Mouse (Mus musculus) bone marrow, adult 2 months (tissue): ENCODE results near the gene Eif6.

Experiments
- CTCF ChIP-seq: fragments of 200-500 bp; IDR thresholded peaks from 2 replicates; pipeline ENCODE4 v1.5.1; 2011; ENCODE audit warnings: low read length, control low read depth; ENCODE audit not compliant: control insufficient read depth, insufficient read depth
- POLR2A ChIP-seq: fragments of 200-500 bp; IDR thresholded peaks from 2 replicates; pipeline ENCODE4 v1.6.1; 2011; ENCODE audit warnings: low read depth, mild to moderate bottlenecking, control low read depth, low read length, borderline replicate concordance; ENCODE audit not compliant: control insufficient read depth

DNA sequence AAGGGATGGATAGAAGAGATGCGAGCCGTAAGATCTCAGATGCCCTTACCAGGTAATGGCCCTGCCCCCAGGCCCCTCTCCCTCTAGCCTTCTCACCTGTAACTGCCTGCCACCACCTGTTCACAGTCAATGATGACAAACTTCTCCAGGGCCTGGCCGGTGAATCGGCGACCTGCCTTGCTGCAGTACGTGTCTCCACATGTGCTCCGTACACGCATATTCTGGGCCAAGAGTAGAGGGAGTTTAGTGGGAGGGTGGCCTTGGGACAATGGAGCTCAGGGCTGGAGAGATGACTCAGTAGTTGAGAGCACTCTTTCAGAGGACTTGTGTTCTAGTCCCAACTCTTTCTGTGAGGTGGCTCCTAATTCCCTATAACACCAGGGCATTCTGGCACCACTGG, 4.1 kb upstream of the Eif6 start:
- TF ChIP-seq POLR2A (no peak), CTCF (no peak)
